Mouse (Mus musculus): ENCODE data around the gene Rbpj.

GRCm38 (mm10) chr5:53523046-53523445 lies 57.1 kb downstream of the Rbpj start:
- TF ChIP-seq POLR2A (IDR thresholded peaks at IDR 0.05; ENCODE audit: extremely low read depth, insufficient read depth, low read length), result no peak
- no peak for TF ChIP-seq CTCF (IDR thresholded peaks at IDR 0.05; ENCODE audit: extremely low read depth, insufficient read depth, low read length)
